Mouse (Mus musculus) liver, postnatal 0 days (tissue): ENCODE data around the gene Rpp25l.

Source experiments
- CTCF ChIP-seq: sonication (generic); IDR thresholded peaks from 2 replicates; pipeline ENCODE4 v1.5.1; 2016; ENCODE audit warnings: antibody characterized with exemption, low read depth
- EP300 ChIP-seq: IDR thresholded peaks from 2 replicates; pipeline ENCODE4 v1.6.1; 2016; ENCODE audit warnings: antibody characterized with exemption, low read depth, mild to moderate bottlenecking

- TF ChIP-seq CTCF (peak; percentile 70), EP300 (no peak)
Observed at GRCm38 (mm10) chr4:41708192-41708745, 5.1 kb downstream of the Rpp25l start.
